ENCODE assay signal across 22 mouse cellular contexts in genomic region chr6:54948682-54949081, GRCm38 (mm10). TPM values are rescaled to one million over a fixed set of nuclear protein-coding genes. Genes with fewer than 3 reads are reported as not detected.
DNase-seq lines count a peak whose midpoint lies in the region; ATAC-seq and TF ChIP-seq lines count a peak whose summit lies in the region.
"Had no signal": no experiment of that assay in that cellular context is flagged by ENCODE, and none has a peak within 500 bp of the region (broad histone marks: within the 10 kb centered on the region; RNA-seq: fewer than 3 reads in every experiment).

No protein-coding gene starts in this region.

- H3K36me3 ChIP-seq in spleen, adult 2 months (ENCODE audit: control insufficient read depth, insufficient read depth, low read length), result peaks cover 17% of the 10 kb centered on the region
- H3K36me3 ChIP-seq: embryonic facial prominence, embryonic 10.5 days; embryonic facial prominence, embryonic 13.5 days; forebrain, embryonic 12.5 days; forebrain, embryonic 15.5 days; hindbrain, embryonic 12.5 days had no signal

- ATAC-seq in common myeloid progenitor, adult 5-6 weeks (replicated peaks; ENCODE audit: low read depth, poor library complexity, severe bottlenecking), result peak; percentile 54
- peak; percentile 68 for ATAC-seq in megakaryocyte, adult 5-6 weeks (ENCODE audit: poor library complexity, severe bottlenecking)
- ATAC-seq: activated CD4-positive, CD25-positive, alpha-beta regulatory T cell, adult 4 months; forebrain, embryonic 15.5 days; hindbrain, embryonic 16.5 days had no signal

- TF ChIP-seq POLR2A in spleen, adult 2 months (IDR thresholded peaks at IDR 0.05; ENCODE audit: low read depth, low read length), result no peak

- no peaks in the 10 kb centered on the region for H3K27me3 ChIP-seq in spleen, adult 2 months (ENCODE audit: control insufficient read depth, insufficient read depth, low read length)

- no peak for DNase-seq in spleen, adult 2 months (ENCODE audit: low read depth in 1 of 2, low spot score in 2 of 2)
- DNase-seq in spleen, adult 12 weeks (ENCODE audit: low spot score), result no peak
- DNase-seq in left cerebral cortex, adult 2 months (ENCODE audit: extremely low spot score in 1 of 2, low spot score in 2 of 2), result no peak
- no peak for DNase-seq in embryo, embryonic 9.5 days (ENCODE audit: extremely low spot score)
- no peak for DNase-seq in lung, postnatal 10 days
- DNase-seq: adrenal gland, adult 8-10 months; adrenal gland, postnatal 25 days; cerebellum, adult 18-20 months; cerebellum, adult 9-10 months; cerebellum, postnatal 14 days; gastrocnemius, postnatal 36 days; heart, adult 11 months had no signal

- 34% methylated on average over 5 of the region's 5 CpGs for WGBS in spleen, adult 2 months

- TF ChIP-seq CTCF in spleen, adult 2 months (IDR thresholded peaks at IDR 0.05; ENCODE audit: extremely low read depth, insufficient read depth, insufficient read length, insufficient replicate concordance), result no peak
- TF ChIP-seq CTCF in left cerebral cortex, adult 2 months (IDR thresholded peaks at IDR 0.05), result no peak

- intact Hi-C loops in left cerebral cortex, adult 2 months (cut with DNase I), result no loop called here

- H3K27ac ChIP-seq in spleen, adult 2 months (ENCODE audit: insufficient read depth, low read length), result peak overlapping the region; percentile 68; the same call in 1 of the 2 replicates
- no peak overlapping the region for H3K27ac ChIP-seq in left cerebral cortex, adult 2 months
- H3K27ac ChIP-seq: embryonic facial prominence, embryonic 10.5 days; embryonic facial prominence, embryonic 13.5 days; forebrain, embryonic 12.5 days; forebrain, embryonic 15.5 days; hindbrain, embryonic 12.5 days had no signal

- peaks cover 4% of the 10 kb centered on the region; the same call in 1 of the 2 replicates for H3K4me1 ChIP-seq in spleen, adult 2 months (ENCODE audit: control insufficient read depth, insufficient read depth, insufficient read length)
- H3K4me1 ChIP-seq: forebrain, embryonic 12.5 days; forebrain, embryonic 15.5 days had no signal

- H3K4me3 ChIP-seq in spleen, adult 2 months (ENCODE audit: extremely low read depth, insufficient read depth, insufficient read length), result no peak overlapping the region
- no peak overlapping the region for H3K4me3 ChIP-seq in left cerebral cortex, adult 2 months
- H3K4me3 ChIP-seq: embryonic facial prominence, embryonic 10.5 days; embryonic facial prominence, embryonic 13.5 days; erythroblast, embryonic 14.5 days; forebrain, embryonic 12.5 days; forebrain, embryonic 15.5 days; hindbrain, embryonic 12.5 days had no signal

RNA-seq across cellular contexts. Expression of gene Nod1, which starts 23.7 kb away (rescaled TPM):
- 41.7 and 63.0 TPM in 2 replicates for polyA plus RNA-seq in spleen, adult 2 months (2012; rRNA removed)
- total RNA-seq in common myeloid progenitor, adult 5-6 weeks (2017), result 3.2 and 3.5 TPM in 2 replicates
- 10.8 and 11.1 TPM in 2 replicates for total RNA-seq in megakaryocyte, adult 5-6 weeks (2015)
- total RNA-seq in megakaryocyte, adult 5-6 weeks (2017), result 12.2 and 18.5 TPM in 2 replicates
- total RNA-seq in left cerebral cortex, adult 2 months (2021), result 1 to 10 TPM; 3.4 to 4.3 TPM

RNA-seq across cellular contexts. Expression of gene Ggct, which starts 44.1 kb away (rescaled TPM):
- 3.3 and 4.2 TPM in 2 replicates for polyA plus RNA-seq in spleen, adult 2 months (2012; rRNA removed)
- total RNA-seq in common myeloid progenitor, adult 5-6 weeks (2017), result 29.9 and 32.4 TPM in 2 replicates
- 3.5 and 7.0 TPM in 2 replicates for total RNA-seq in megakaryocyte, adult 5-6 weeks (2015)
- 4.9 and 14.4 TPM in 2 replicates for total RNA-seq in megakaryocyte, adult 5-6 weeks (2017)
- total RNA-seq in left cerebral cortex, adult 2 months (2021), result 10 to 100 TPM; 27.7 to 29.3 TPM
